Comparison of ENCODE assay signal across 19 mouse cellular contexts in the genomic region with DNA sequence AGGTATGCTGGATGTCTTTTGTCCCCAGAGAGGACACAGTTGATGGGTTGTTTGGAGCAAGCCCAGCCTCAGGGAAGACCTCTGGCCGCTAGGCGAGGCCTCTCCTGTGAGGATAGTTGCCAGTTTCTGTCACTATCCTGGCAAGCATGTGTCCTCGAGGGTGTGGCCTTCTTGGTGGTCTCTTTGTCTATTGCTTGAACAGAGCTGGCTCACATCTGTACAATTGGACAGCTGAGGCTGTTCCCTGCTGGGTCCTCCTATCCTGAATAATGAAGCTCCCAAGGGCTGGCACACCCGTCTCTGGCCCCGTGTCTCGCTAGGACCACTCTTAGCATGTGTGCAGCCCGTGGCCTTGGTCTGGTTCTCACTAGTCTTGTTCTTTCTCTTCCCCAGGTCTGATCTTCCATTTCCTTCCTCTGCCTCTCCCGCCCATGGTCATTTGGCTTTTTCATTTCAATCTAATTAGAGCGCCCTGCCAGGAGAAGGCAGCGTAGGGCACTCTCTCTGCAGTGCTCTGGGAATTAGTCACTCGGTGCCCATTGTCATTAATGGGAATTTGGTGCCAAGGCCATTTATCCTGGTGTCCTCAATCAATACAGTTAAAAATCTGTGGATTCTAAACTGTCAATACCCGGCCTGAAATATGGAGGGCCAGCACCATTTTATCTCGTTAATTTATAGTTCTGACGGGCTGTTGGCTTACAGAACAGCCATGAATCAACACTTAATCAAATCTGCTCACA.
A peak's percentile ranks its signal among the peaks of the same experiment; 100 is the strongest.
DNase-seq lines count a peak whose midpoint lies in the region; ATAC-seq and TF ChIP-seq lines count a peak whose summit lies in the region.
"Had no signal": no experiment of that assay in that cellular context is flagged by ENCODE, and none has a peak within 500 bp of the region (broad histone marks: within the 10 kb centered on the region; RNA-seq: fewer than 3 reads in every experiment).

No protein-coding gene starts in this region.

- TF ChIP-seq EP300 in stomach, postnatal 0 days (optimal IDR thresholded peaks at IDR 0.05) = no peak

- TF ChIP-seq CTCF in forebrain, postnatal 0 days (IDR thresholded peaks at IDR 0.05; ENCODE audit: low read depth) = no peak
- no peak for TF ChIP-seq CTCF in stomach, postnatal 0 days (IDR thresholded peaks at IDR 0.05; ENCODE audit: low read depth)

- no peaks in the 10 kb centered on the region for H3K9me3 ChIP-seq in forebrain, embryonic 15.5 days
- no peaks in the 10 kb centered on the region for H3K9me3 ChIP-seq in forebrain, postnatal 0 days (ENCODE audit: low read length)
- H3K9me3 ChIP-seq in stomach, embryonic 14.5 days (ENCODE audit: control insufficient read depth, low read depth, low read length) = no peaks in the 10 kb centered on the region
- H3K9me3 ChIP-seq in stomach, postnatal 0 days (ENCODE audit: control insufficient read depth, low read length) = no peaks in the 10 kb centered on the region
- H3K9me3 ChIP-seq in midbrain, embryonic 13.5 days = no peaks in the 10 kb centered on the region
- H3K9me3 ChIP-seq: limb, embryonic 12.5 days; liver, embryonic 12.5 days; stomach, embryonic 15.5 days had no signal

- H3K27ac ChIP-seq in forebrain, embryonic 15.5 days (replicated peaks) = 0 out of 2 replicates have a peak overlapping the region, but pooled peaks have one; percentile 11
- no peak overlapping the region for H3K27ac ChIP-seq in forebrain, postnatal 0 days (ENCODE audit: low read depth, low read length)
- no peak overlapping the region for H3K27ac ChIP-seq in stomach, embryonic 14.5 days (ENCODE audit: low read length)
- no peak overlapping the region for H3K27ac ChIP-seq in stomach, postnatal 0 days (replicated peaks)
- peak overlapping the region; percentile 58 for H3K27ac ChIP-seq in midbrain, embryonic 13.5 days
- H3K27ac ChIP-seq: limb, embryonic 12.5 days; liver, embryonic 12.5 days; stomach, embryonic 15.5 days had no signal

- DNase-seq in forebrain, postnatal 0 days = no peak
- no peak for DNase-seq in stomach, postnatal 0 days (ENCODE audit: low spot score)
- no peak for DNase-seq in heart, adult 18-20 months
- no peak for DNase-seq in cerebellum, postnatal 25 days
- no peak for DNase-seq in left cerebral cortex, postnatal 14 days (ENCODE audit: low spot score in 2 of 2)
- DNase-seq: cerebellum, adult 2 months; heart, postnatal 10 days; kidney, adult 8-10 months; kidney, postnatal 25 days; lung, postnatal 36 days; right cerebral cortex, postnatal 14 days had no signal

- H3K4me3 ChIP-seq in forebrain, embryonic 15.5 days = no peak overlapping the region
- H3K4me3 ChIP-seq in forebrain, postnatal 0 days (ENCODE audit: low read depth, low read length) = no peak overlapping the region
- H3K4me3 ChIP-seq in stomach, embryonic 14.5 days (ENCODE audit: low read depth, low read length) = no peak overlapping the region
- H3K4me3 ChIP-seq in stomach, postnatal 0 days (ENCODE audit: low read depth, low read length) = no peak overlapping the region
- H3K4me3 ChIP-seq in midbrain, embryonic 13.5 days (replicated peaks) = no peak overlapping the region
- H3K4me3 ChIP-seq: limb, embryonic 12.5 days; liver, embryonic 12.5 days; stomach, embryonic 15.5 days had no signal

- H3K4me1 ChIP-seq in forebrain, embryonic 15.5 days = peaks cover 35% of the 10 kb centered on the region
- H3K4me1 ChIP-seq in forebrain, postnatal 0 days (ENCODE audit: insufficient read depth) = peaks cover 5% of the 10 kb centered on the region
- H3K4me1 ChIP-seq in stomach, embryonic 14.5 days (ENCODE audit: control insufficient read depth, insufficient read depth, low read length) = no peaks in the 10 kb centered on the region
- H3K4me1 ChIP-seq in stomach, postnatal 0 days (replicated peaks; ENCODE audit: control insufficient read depth, insufficient read depth) = no peaks in the 10 kb centered on the region; the same call in 1 of the 2 replicates
- peaks cover 40% of the 10 kb centered on the region for H3K4me1 ChIP-seq in midbrain, embryonic 13.5 days (replicated peaks)
- H3K4me1 ChIP-seq: liver, embryonic 12.5 days; stomach, embryonic 15.5 days had no signal

- no peak overlapping the region for H3K4me2 ChIP-seq in forebrain, embryonic 15.5 days (replicated peaks)
- H3K4me2 ChIP-seq in forebrain, postnatal 0 days (ENCODE audit: low read depth) = no peak overlapping the region
- no peak overlapping the region for H3K4me2 ChIP-seq in stomach, embryonic 14.5 days (replicated peaks; ENCODE audit: low read depth, low read length)
- no peak overlapping the region for H3K4me2 ChIP-seq in stomach, postnatal 0 days (replicated peaks; ENCODE audit: low read depth)
- no peak overlapping the region for H3K4me2 ChIP-seq in midbrain, embryonic 13.5 days (replicated peaks)
- H3K4me2 ChIP-seq: heart, embryonic 11.5 days; limb, embryonic 12.5 days; liver, embryonic 12.5 days; lung, embryonic 14.5 days; stomach, embryonic 15.5 days had no signal

- 39% methylated on average over 14 of the region's 14 CpGs for WGBS in forebrain, embryonic 15.5 days
- WGBS in forebrain, postnatal 0 days = 39% methylated on average over 14 of the region's 14 CpGs
- WGBS in stomach, embryonic 14.5 days = 83% methylated on average over 14 of the region's 14 CpGs
- WGBS in stomach, postnatal 0 days = 81% methylated on average over 14 of the region's 14 CpGs
- 66% methylated on average over 14 of the region's 14 CpGs for WGBS in midbrain, embryonic 13.5 days

- intact Hi-C loops in left cerebral cortex, postnatal 14 days (cut with DNase I) = no loop called here

- H3K27me3 ChIP-seq in forebrain, embryonic 15.5 days = peaks cover 2% of the 10 kb centered on the region; the same call in 1 of the 2 replicates
- H3K27me3 ChIP-seq in forebrain, postnatal 0 days (ENCODE audit: insufficient read depth, low read length) = no peaks in the 10 kb centered on the region; the same call in 1 of the 2 replicates
- H3K27me3 ChIP-seq in stomach, embryonic 14.5 days (ENCODE audit: control insufficient read depth, insufficient read depth, low read length) = no peaks in the 10 kb centered on the region
- H3K27me3 ChIP-seq in stomach, postnatal 0 days (ENCODE audit: control insufficient read depth, insufficient read depth, low read length) = no peaks in the 10 kb centered on the region
- H3K27me3 ChIP-seq in midbrain, embryonic 13.5 days = no peaks in the 10 kb centered on the region
- H3K27me3 ChIP-seq: limb, embryonic 12.5 days; liver, embryonic 12.5 days; stomach, embryonic 15.5 days had no signal

- no peaks in the 10 kb centered on the region for H3K36me3 ChIP-seq in forebrain, embryonic 15.5 days
- H3K36me3 ChIP-seq in forebrain, postnatal 0 days (ENCODE audit: insufficient read depth) = no peaks in the 10 kb centered on the region
- no peaks in the 10 kb centered on the region for H3K36me3 ChIP-seq in stomach, embryonic 14.5 days (ENCODE audit: control insufficient read depth, insufficient read depth, low read length)
- no peaks in the 10 kb centered on the region for H3K36me3 ChIP-seq in stomach, postnatal 0 days (ENCODE audit: control insufficient read depth, insufficient read depth, low read length)
- H3K36me3 ChIP-seq in midbrain, embryonic 13.5 days = no peaks in the 10 kb centered on the region
- H3K36me3 ChIP-seq: limb, embryonic 12.5 days; liver, embryonic 12.5 days; stomach, embryonic 15.5 days had no signal

- ATAC-seq in forebrain, embryonic 15.5 days (replicated peaks) = 0 out of 2 replicates have a peak, but pooled peaks have one; percentile 10
- ATAC-seq in forebrain, postnatal 0 days = no peak
- ATAC-seq in stomach, embryonic 14.5 days (ENCODE audit: insufficient number of reproducible peaks, insufficient read depth, low FRiP score, low read depth) = 0 out of 2 replicates have a peak, but pooled peaks have one; percentile 11
- no peak for ATAC-seq in stomach, postnatal 0 days (ENCODE audit: low FRiP score, low TSS enrichment)
- ATAC-seq in midbrain, embryonic 13.5 days = peak; percentile 22; the same call in 1 of the 2 replicates
- ATAC-seq: liver, embryonic 12.5 days had no signal

- H3K9ac ChIP-seq in forebrain, embryonic 15.5 days (replicated peaks) = no peak overlapping the region
- H3K9ac ChIP-seq in forebrain, postnatal 0 days = no peak overlapping the region
- no peak overlapping the region for H3K9ac ChIP-seq in stomach, embryonic 14.5 days (replicated peaks; ENCODE audit: low read depth, low read length)
- no peak overlapping the region for H3K9ac ChIP-seq in stomach, postnatal 0 days (ENCODE audit: low read length)
- no peak overlapping the region for H3K9ac ChIP-seq in midbrain, embryonic 13.5 days (replicated peaks)
- H3K9ac ChIP-seq: limb, embryonic 12.5 days; liver, embryonic 12.5 days; lung, embryonic 14.5 days; stomach, embryonic 15.5 days had no signal

Comparison
In these comparisons a context has a peak if more than half of its experiments do, and no peak if none do; other contexts are left out.
1. ATAC-seq: peak in forebrain, embryonic 15.5 days (single experiment), stomach, embryonic 14.5 days (single experiment) and midbrain, embryonic 13.5 days (single experiment); none in forebrain, postnatal 0 days (single experiment) and stomach, postnatal 0 days (single experiment).
2. H3K27ac ChIP-seq: peak in forebrain, embryonic 15.5 days (single experiment) and midbrain, embryonic 13.5 days (single experiment); none in forebrain, postnatal 0 days (single experiment), stomach, embryonic 14.5 days (single experiment) and stomach, postnatal 0 days (single experiment).